Mouse (Mus musculus) kidney, adult 2 months (tissue): ENCODE data around the gene Gm49721.
"Not testable (repeated sequence)": the region's sequence is repeated elsewhere in the genome, so short reads cannot be mapped to it uniquely, and the experiment has no call there.

Source experiments
- CTCF ChIP-seq: fragments of 200-500 bp; conservative IDR thresholded peaks from 2 replicates; pipeline ENCODE4 v1.5.1; 2011; ENCODE audit warnings: low read depth, mild to moderate bottlenecking, control low read depth, low read length, moderate library complexity, mixed read lengths; ENCODE audit not compliant: insufficient read depth, insufficient read length
- POLR2A ChIP-seq: fragments of 200-500 bp; IDR thresholded peaks from one replicate; pipeline ENCODE4 v1.6.1; 2011; ENCODE audit warnings: low read depth, low read length, control low read depth

DNA sequence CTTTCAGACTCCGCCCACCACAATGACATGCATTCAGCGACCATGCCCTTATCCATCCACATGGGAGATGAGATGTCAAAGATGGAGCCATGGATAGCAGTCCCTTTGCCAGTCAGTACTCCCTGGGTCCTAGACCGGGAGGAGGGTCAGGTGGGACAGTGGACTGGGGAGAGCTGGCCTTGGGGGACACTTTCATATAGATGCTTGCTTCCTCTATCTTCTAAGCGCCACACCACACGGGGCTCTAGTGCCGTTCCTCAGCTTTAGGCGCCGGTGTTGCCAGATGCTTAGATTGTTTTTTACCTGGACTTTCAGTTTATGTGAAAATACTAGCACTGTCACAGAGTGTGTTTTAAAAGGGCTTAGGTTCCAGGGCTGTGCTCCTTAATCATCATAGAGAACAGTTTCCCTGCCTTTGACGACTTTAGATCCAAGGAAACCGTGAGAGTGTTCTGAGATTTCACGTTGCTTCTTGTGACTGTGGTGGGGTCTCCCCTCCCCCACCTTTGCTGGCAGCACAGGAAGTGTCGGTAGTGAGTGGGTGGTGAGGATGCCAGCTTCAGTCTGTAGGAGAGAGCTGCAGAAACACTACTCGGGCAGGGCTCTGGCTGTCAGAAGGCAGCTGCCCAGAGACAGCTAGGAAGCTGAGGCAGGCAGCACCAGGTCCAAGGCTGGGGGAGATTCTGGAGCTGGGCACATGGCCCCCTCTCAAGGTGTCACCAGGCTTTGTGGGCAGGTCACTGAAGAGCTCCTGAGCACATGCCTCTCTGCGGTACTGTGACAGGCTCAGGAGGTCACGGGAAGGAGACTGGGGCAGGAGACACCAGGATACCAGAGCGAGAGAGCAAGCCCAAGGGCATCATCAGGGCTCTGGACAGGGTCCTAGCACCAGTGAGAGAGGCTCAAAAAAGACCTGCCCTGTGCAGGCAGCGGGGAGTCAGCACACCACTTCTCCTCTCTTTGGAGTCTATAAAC lies 54.8 kb downstream of the Gm49721 start:
- TF ChIP-seq POLR2A, CTCF: not testable (repeated sequence)
